Mouse (Mus musculus) testis, adult 2 months (tissue): ENCODE measurements at regions not wholly inside any gene's neighbourhood (a gene's known extent, or its start where the extent isn't known, plus 50 kb on each side); places are given as distances from the start of the nearest gene placed in this dataset.

Experiments
- CTCF ChIP-seq: fragments of 200-500 bp; IDR thresholded peaks from 2 replicates; pipeline ENCODE4 v1.5.1; 2012; ENCODE audit warnings: low read depth, mild to moderate bottlenecking, inconsistent platforms, low read length, moderate library complexity; ENCODE audit not compliant: control insufficient read depth, insufficient read depth, insufficient replicate concordance
- POLR2A ChIP-seq: fragments of 200-500 bp; IDR thresholded peaks from 2 replicates; pipeline ENCODE4 v1.6.1; 2012; ENCODE audit warnings: low read depth, mild to moderate bottlenecking, inconsistent platforms, low read length, moderate library complexity; ENCODE audit not compliant: control insufficient read depth

DNA sequence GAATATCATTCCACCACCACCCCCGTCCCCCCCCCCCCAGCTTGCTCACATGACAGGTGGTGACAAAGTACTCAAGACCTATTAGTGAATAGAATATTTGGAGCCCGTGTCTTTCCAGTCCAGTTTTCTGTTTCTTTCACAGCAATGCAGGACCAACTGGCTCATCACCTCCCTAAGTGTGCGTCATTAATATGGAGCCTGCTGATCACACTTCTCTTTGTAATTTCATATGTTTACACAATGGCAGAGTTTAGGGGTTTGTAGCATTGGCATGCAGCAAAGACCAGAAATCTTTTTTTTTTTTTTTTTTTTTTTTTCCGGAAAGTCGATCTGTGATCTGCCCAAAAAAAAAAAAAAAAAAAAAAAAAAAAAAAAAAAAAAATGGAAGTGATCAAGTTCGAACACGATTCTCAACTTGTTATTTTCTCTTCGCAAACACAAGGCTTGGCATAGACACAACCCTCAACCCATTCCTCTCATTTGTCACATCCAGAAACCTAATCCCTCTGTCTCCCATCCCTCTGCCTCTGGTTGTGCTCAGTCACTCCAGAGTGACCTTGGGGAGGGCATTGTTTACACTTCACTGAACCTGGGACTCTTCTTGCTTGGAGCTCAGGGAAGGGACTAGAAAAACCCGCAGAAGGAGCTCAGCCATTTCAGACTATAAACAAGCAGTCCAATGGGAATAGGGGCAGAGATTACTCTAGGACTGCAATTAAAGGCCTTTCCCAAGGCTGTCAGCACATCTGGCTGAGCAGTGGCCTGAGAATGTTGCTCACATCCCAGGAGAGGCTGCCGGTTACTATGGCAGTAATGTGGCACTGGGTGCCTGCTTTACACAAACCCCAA, 98.4 kb downstream of the Gm5426 start:
- TF ChIP-seq CTCF (no peak), POLR2A (no peak)
